Mouse (Mus musculus) lung, postnatal 0 days (tissue): ENCODE results near the gene Drd3.

ENCODE experiments used
- CTCF ChIP-seq: IDR thresholded peaks from 2 replicates; pipeline ENCODE4 v1.5.1; 2016; ENCODE audit warnings: antibody characterized with exemption, mild to moderate bottlenecking
- EP300 ChIP-seq: IDR thresholded peaks from 2 replicates; pipeline ENCODE4 v1.6.1; 2016; ENCODE audit warnings: antibody characterized with exemption, mild to moderate bottlenecking, control low read depth

DNA sequence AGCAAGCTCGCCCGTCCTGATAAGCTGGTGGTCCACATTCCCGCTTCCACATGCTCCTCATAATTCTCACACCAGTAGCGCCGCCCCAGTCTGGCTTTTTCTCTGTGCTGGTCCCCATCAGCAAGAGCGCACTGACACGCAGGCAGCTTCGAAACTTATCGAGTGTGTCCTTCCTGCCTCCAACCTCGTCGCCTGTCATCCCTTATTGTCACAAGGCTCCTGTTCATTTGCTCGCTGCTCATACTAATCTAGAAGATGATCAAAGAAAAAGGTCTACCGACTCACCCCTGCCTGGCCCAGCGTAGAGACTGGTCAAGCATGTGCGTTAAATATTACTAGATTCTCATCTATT lies 44.8 kb upstream of the Drd3 start:
- TF ChIP-seq CTCF (no peak), EP300 (no peak)
